In genomic region chr15:85750115-85750514, GRCm38 (mm10) we compare ENCODE assay signal across 25 mouse cellular contexts. TPM values are rescaled to one million over a fixed set of nuclear protein-coding genes. Genes with fewer than 3 reads are reported as not detected.
"Had no signal": no experiment of that assay in that cellular context is flagged by ENCODE, and none has a peak within 500 bp of the region (broad histone marks: within the 10 kb centered on the region; RNA-seq: fewer than 3 reads in every experiment).

No protein-coding gene starts in this region.

- H3K4me3 ChIP-seq: gastrocnemius, adult 2 months; heart, embryonic 10.5 days; heart, embryonic 12.5 days; hindbrain, embryonic 10.5 days; hindbrain, embryonic 12.5 days; intestine, embryonic 15.5 days; kidney, embryonic 15.5 days; layer of hippocampus, adult 2 months; left cerebral cortex, adult 2 months; limb, embryonic 10.5 days; limb, embryonic 12.5 days; liver, embryonic 13.5 days; liver, embryonic 15.5 days had no signal

- H3K4me2 ChIP-seq: heart, embryonic 12.5 days; hindbrain, embryonic 12.5 days; hindbrain, embryonic 14.5 days; intestine, embryonic 15.5 days; kidney, embryonic 15.5 days; limb, embryonic 12.5 days; liver, embryonic 13.5 days; liver, embryonic 15.5 days had no signal

- H3K36me3 ChIP-seq: heart, embryonic 10.5 days; heart, embryonic 12.5 days; hindbrain, embryonic 10.5 days; hindbrain, embryonic 12.5 days; intestine, embryonic 15.5 days; kidney, embryonic 15.5 days; limb, embryonic 10.5 days; limb, embryonic 12.5 days; liver, embryonic 13.5 days; liver, embryonic 15.5 days had no signal

- H3K9ac ChIP-seq: heart, embryonic 12.5 days; hindbrain, embryonic 12.5 days; hindbrain, embryonic 14.5 days; intestine, embryonic 15.5 days; kidney, embryonic 15.5 days; limb, embryonic 12.5 days; liver, embryonic 13.5 days; liver, embryonic 15.5 days; liver, postnatal 0 days had no signal

- H3K9me3 ChIP-seq: heart, embryonic 10.5 days; heart, embryonic 12.5 days; hindbrain, embryonic 10.5 days; hindbrain, embryonic 12.5 days; intestine, embryonic 15.5 days; kidney, embryonic 15.5 days; limb, embryonic 10.5 days; liver, embryonic 13.5 days; liver, embryonic 15.5 days had no signal

- H3K27me3 ChIP-seq: intestine, embryonic 15.5 days; kidney, embryonic 15.5 days; liver, embryonic 13.5 days; liver, embryonic 15.5 days had no signal

- H3K4me1 ChIP-seq: hindbrain, embryonic 10.5 days; hindbrain, embryonic 12.5 days; limb, embryonic 10.5 days; limb, embryonic 12.5 days had no signal

- DNase-seq: gastrocnemius, adult 2 months; gastrocnemius, postnatal 10 days; gastrocnemius, postnatal 25 days; heart, adult 18-20 months; heart, postnatal 10 days; heart, postnatal 4 days; kidney, postnatal 4 days; liver; liver, embryonic 13.5 days; liver, postnatal 0 days had no signal

- ATAC-seq: hindbrain, embryonic 16.5 days; inflammation-experienced regulatory T-cells, adult 6 months; intestine, embryonic 15.5 days; intestine, postnatal 0 days; liver, postnatal 0 days had no signal

- H3K27ac ChIP-seq: gastrocnemius, adult 2 months; heart, embryonic 10.5 days; hindbrain, embryonic 10.5 days; hindbrain, embryonic 12.5 days; hindbrain, embryonic 14.5 days; intestine, embryonic 15.5 days; kidney, embryonic 15.5 days; layer of hippocampus, adult 2 months; left cerebral cortex, adult 2 months; limb, embryonic 10.5 days; limb, embryonic 12.5 days; liver, embryonic 13.5 days; liver, embryonic 15.5 days had no signal

RNA-seq across cellular contexts. Expression of gene Ppara, which starts 15.3 kb away (rescaled TPM):
- polyA plus RNA-seq: inflammation-experienced regulatory T-cells, adult 6 months had no signal
